Mouse (Mus musculus) bone marrow, adult 2 months (tissue): ENCODE measurements around the gene P2rx3.

Source experiments
- CTCF ChIP-seq: fragments of 200-500 bp; IDR thresholded peaks from 2 replicates; pipeline ENCODE4 v1.5.1; 2011; ENCODE audit warnings: low read length, control low read depth; ENCODE audit not compliant: control insufficient read depth, insufficient read depth
- POLR2A ChIP-seq: fragments of 200-500 bp; IDR thresholded peaks from 2 replicates; pipeline ENCODE4 v1.6.1; 2011; ENCODE audit warnings: low read depth, mild to moderate bottlenecking, control low read depth, low read length, borderline replicate concordance; ENCODE audit not compliant: control insufficient read depth

DNA sequence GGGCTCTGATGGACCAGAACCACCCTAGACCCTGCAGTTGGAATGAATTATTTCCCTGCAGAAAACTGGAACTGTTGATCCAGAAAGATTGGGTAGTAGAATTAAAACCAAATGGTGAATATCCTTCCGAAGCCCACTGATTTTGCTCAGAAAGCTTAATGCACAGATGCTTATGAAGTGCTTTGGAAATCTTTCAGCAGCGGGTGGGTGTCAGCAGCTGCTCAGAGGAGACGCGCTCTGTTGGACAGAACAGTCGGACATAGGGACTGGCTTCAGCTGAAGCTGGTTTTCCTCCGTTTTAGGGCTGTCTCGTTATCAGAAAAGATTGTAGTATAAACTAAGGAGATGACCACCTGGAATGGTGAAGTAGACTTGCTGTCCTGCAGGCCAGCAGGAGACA, 6.4 kb upstream of the P2rx3 start:
- no peak for TF ChIP-seq POLR2A
- TF ChIP-seq CTCF = no peak
